Mouse (Mus musculus) left cerebral cortex, adult 2 months (tissue): ENCODE results near the gene Tnfsf14. TPM values are rescaled to one million over a fixed set of nuclear protein-coding genes. Genes with fewer than 3 reads are reported as not detected.

Experiments used
- DNase-seq, 2 experiments: peaks; one replicate each; pipeline ENCODE4 v3.0.0; 2021 to 2022; ENCODE audit warnings: low spot score in 2 of 2, mixed read lengths in 1 of 2; ENCODE audit errors: extremely low spot score in 1 of 2
- H3K27ac ChIP-seq: fragments of 200-600 bp; 2 replicates; pipeline ENCODE4 v1.8.1; 2022
- H3K4me3 ChIP-seq: fragments of 200-600 bp; 2 replicates; pipeline ENCODE4 v1.8.1; 2022
- CTCF ChIP-seq: fragments of 200-600 bp; IDR thresholded peaks from 2 replicates; pipeline ENCODE4 v1.8.1; 2022; ENCODE audit warnings: antibody characterized with exemption, mild to moderate bottlenecking, moderate library complexity
- intact Hi-C: fragments of 180-260 bp; cut with DNase I; formaldehyde crosslinking; loops from one replicate; pipeline ENCODE4 v1.15.1; 2025
- total RNA-seq, 2 experiments: library from RNA; stranded (reverse); gene quantifications; 2 replicates each; pipeline ENCODE4 v1.2.3; 2021

Tnfsf14 gene
- total RNA-seq, 2 experiments from 2014 or later: not detected

- H3K4me3 ChIP-seq: no peak overlapping the region
- intact Hi-C loops: no loop called here
- TF ChIP-seq CTCF: no peak
- DNase-seq: no peak
- no peak overlapping the region for H3K27ac ChIP-seq
These were observed 1.5 kb upstream of the Tnfsf14 start for GRCm38 (mm10) chr17:57195326-57196010.

GRCm38 (mm10) chr17:57194771-57195170, 794 bp upstream of the Tnfsf14 start:
- Histone ChIP-seq H3K4me3 (no peak overlapping the region), H3K27ac (no peak overlapping the region)
- intact Hi-C loops: no loop called here
- DNase-seq: no peak
- TF ChIP-seq CTCF: no peak

- no peak for DNase-seq
- H3K4me3 ChIP-seq: no peak overlapping the region
- H3K27ac ChIP-seq: no peak overlapping the region
- intact Hi-C loops: no loop called here
- TF ChIP-seq CTCF: no peak
These were observed 5.3 kb downstream of the Tnfsf14 start for GRCm38 (mm10) chr17:57188510-57189192.

GRCm38 (mm10) chr17:57185641-57186040, 8.3 kb downstream of the Tnfsf14 start:
- DNase-seq: no peak
- no peak overlapping the region for H3K4me3 ChIP-seq
- intact Hi-C loops: no loop called here
- H3K27ac ChIP-seq: no peak overlapping the region
- TF ChIP-seq CTCF: no peak

GRCm38 (mm10) chr17:57182871-57183270, 11.1 kb downstream of the Tnfsf14 start:
- no peak overlapping the region for H3K4me3 ChIP-seq
- TF ChIP-seq CTCF: no peak
- no peak for DNase-seq
- H3K27ac ChIP-seq: no peak overlapping the region
- intact Hi-C loops: no loop called here

GRCm38 (mm10) chr17:57180363-57180762, 13.6 kb downstream of the Tnfsf14 start:
- no peak overlapping the region for H3K27ac ChIP-seq
- intact Hi-C loops: no loop called here
- no peak for DNase-seq
- H3K4me3 ChIP-seq: no peak overlapping the region
- peak; percentile 46 for TF ChIP-seq CTCF

GRCm38 (mm10) chr17:57173351-57173750, 20.6 kb downstream of the Tnfsf14 start:
- DNase-seq: no peak
- no peak overlapping the region for H3K27ac ChIP-seq
- intact Hi-C loops: no loop called here
- H3K4me3 ChIP-seq: no peak overlapping the region
- TF ChIP-seq CTCF: no peak

GRCm38 (mm10) chr17:57172378-57172777, 21.6 kb downstream of the Tnfsf14 start:
- intact Hi-C loops: no loop called here
- no peak for TF ChIP-seq CTCF
- Histone ChIP-seq H3K27ac (no peak overlapping the region), H3K4me3 (no peak overlapping the region)
- DNase-seq: no peak

- intact Hi-C loops: no loop called here
- DNase-seq: no peak
- H3K4me3 ChIP-seq: no peak overlapping the region
- no peak for TF ChIP-seq CTCF
- H3K27ac ChIP-seq: no peak overlapping the region
These were observed 23.2 kb downstream of the Tnfsf14 start for GRCm38 (mm10) chr17:57170616-57171260.

GRCm38 (mm10) chr17:57166800-57167791, 26.9 kb downstream of the Tnfsf14 start:
- DNase-seq: peak; percentile 82 to 91
- Histone ChIP-seq H3K4me3 (no peak overlapping the region), H3K27ac (no peak overlapping the region)
- peak; percentile 85 for TF ChIP-seq CTCF
- intact Hi-C loops: loop anchor here (1.0 to 5.0 kb wide), 4 partner anchors 62 to 360 kb away; partner anchors contain the start of genes Alkbh7 and Tnfsf9

GRCm38 (mm10) chr17:57153787-57154186, 40.2 kb downstream of the Tnfsf14 start:
- DNase-seq: no peak
- no peak for TF ChIP-seq CTCF
- Histone ChIP-seq H3K4me3 (no peak overlapping the region), H3K27ac (no peak overlapping the region)
- intact Hi-C loops: no loop called here
